ENCODE assay signal across 25 mouse cellular contexts in genomic region chr6:125509783-125510182, GRCm38 (mm10).
"Had no signal": no experiment of that assay in that cellular context is flagged by ENCODE, and none has a peak within 500 bp of the region (broad histone marks: within the 10 kb centered on the region; RNA-seq: fewer than 3 reads in every experiment).

No protein-coding gene starts in this region.

- H3K9me3 ChIP-seq: limb, embryonic 12.5 days; limb, embryonic 15.5 days; midbrain, embryonic 12.5 days; neural tube, embryonic 12.5 days; neural tube, embryonic 15.5 days; stomach, embryonic 15.5 days had no signal

- H3K4me1 ChIP-seq: midbrain, embryonic 12.5 days; neural tube, embryonic 12.5 days; neural tube, embryonic 15.5 days had no signal

- H3K36me3 ChIP-seq: limb, embryonic 12.5 days; limb, embryonic 15.5 days; midbrain, embryonic 12.5 days; neural tube, embryonic 12.5 days; neural tube, embryonic 15.5 days; stomach, embryonic 15.5 days had no signal

- H3K27ac ChIP-seq: layer of hippocampus, adult 2 months; left cerebral cortex, adult 2 months; liver, embryonic 14.5 days; midbrain, embryonic 12.5 days; neural tube, embryonic 12.5 days; neural tube, embryonic 15.5 days; stomach, embryonic 15.5 days had no signal

- H3K27me3 ChIP-seq: limb, embryonic 15.5 days; midbrain, embryonic 12.5 days; neural tube, embryonic 12.5 days; neural tube, embryonic 15.5 days; stomach, embryonic 15.5 days had no signal

- H3K4me3 ChIP-seq: layer of hippocampus, adult 2 months; left cerebral cortex, adult 2 months; limb, embryonic 12.5 days; limb, embryonic 15.5 days; midbrain, embryonic 12.5 days; neural tube, embryonic 12.5 days; neural tube, embryonic 15.5 days; stomach, embryonic 15.5 days had no signal

- ATAC-seq: liver, postnatal 0 days; midbrain, embryonic 16.5 days had no signal

- H3K9ac ChIP-seq: limb, embryonic 12.5 days; limb, embryonic 15.5 days; liver, embryonic 14.5 days; liver, postnatal 0 days; lung, embryonic 14.5 days; midbrain, embryonic 12.5 days; neural tube, embryonic 12.5 days; neural tube, embryonic 15.5 days; stomach, embryonic 15.5 days had no signal

- DNase-seq: kidney, adult 11 months; kidney, adult 8-10 months; kidney, postnatal 14 days; kidney, postnatal 4 days; layer of hippocampus, postnatal 36 days; left cerebral cortex, postnatal 4 days; liver, postnatal 0 days; lung, embryonic 14.5 days; lung, postnatal 10 days; lung, postnatal 36 days; right cerebral cortex, adult 18-20 months; right cerebral cortex, postnatal 14 days; spleen, adult 18-20 months; thymus, postnatal 36 days had no signal

- H3K4me2 ChIP-seq: limb, embryonic 12.5 days; limb, embryonic 15.5 days; liver, embryonic 11.5 days; lung, embryonic 14.5 days; midbrain, embryonic 12.5 days; neural tube, embryonic 12.5 days; neural tube, embryonic 15.5 days; stomach, embryonic 15.5 days had no signal
